Mouse (Mus musculus): ENCODE results near the gene Lztfl1. TPM values are rescaled to one million over a fixed set of nuclear protein-coding genes. Genes with fewer than 3 reads are reported as not detected.
"Not testable (repeated sequence)": the region's sequence is repeated elsewhere in the genome, so short reads cannot be mapped to it uniquely, and the experiment has no call there.

Gene Lztfl1
- 55.4 and 57.0 TPM in 2 replicates for polyA plus RNA-seq (2015; fragmentation: Nextera tagmentation; extraction: Ambion mirVana)

- Histone ChIP-seq H3K27ac (replicated peaks) (peak within 1 kb of the TSS; percentile 67; the same call in 1 of the 2 replicates), H3K9me3 (no peaks in the 10 kb centered on the region), H3K36me3 (peaks cover under 1% of the 10 kb centered on the region; the same call in 1 of the 2 replicates), H3K27me3 (peaks cover 3% of the 10 kb centered on the region), H3K4me2 (peak within 1 kb of the TSS; percentile 73), H3K4me1 (replicated peaks) (peaks cover 20% of the 10 kb centered on the region), H3K4me3 (peak within 1 kb of the TSS; percentile 88), H3K9ac (peak within 1 kb of the TSS; percentile 82)
- peak; percentile 100 for ATAC-seq (ENCODE audit: low read depth)
- WGBS, result under 1% methylated on average over 55 of the region's 55 CpGs
Measured at GRCm38 (mm10) chr9:123717186-123718008, at the start of gene Lztfl1. TSS of gene Lztfl1 (minus strand) at chr9:123717697.

GRCm38 (mm10) chr9:123766996-123767395 lies 49.5 kb upstream of the Lztfl1 start:
- H3K27ac ChIP-seq (replicated peaks), result no peak overlapping the region
- H3K9ac ChIP-seq, result no peak overlapping the region
- H3K4me2 ChIP-seq, result no peak overlapping the region
- no peaks in the 10 kb centered on the region for H3K36me3 ChIP-seq
- H3K27me3 ChIP-seq, result no peaks in the 10 kb centered on the region
- no peak for ATAC-seq (ENCODE audit: low read depth)
- WGBS, result 75% methylated on average over 3 of the region's 3 CpGs
- no peak overlapping the region for H3K4me3 ChIP-seq
- H3K9me3 ChIP-seq, result no peaks in the 10 kb centered on the region
- no peaks in the 10 kb centered on the region for H3K4me1 ChIP-seq (replicated peaks)

- Histone ChIP-seq H3K36me3 (no peaks in the 10 kb centered on the region), H3K9me3 (no peaks in the 10 kb centered on the region), H3K4me1 (replicated peaks) (no peaks in the 10 kb centered on the region), H3K4me3 (no peak overlapping the region), H3K4me2 (no peak overlapping the region), H3K27me3 (no peaks in the 10 kb centered on the region), H3K9ac (no peak overlapping the region), H3K27ac (replicated peaks) (no peak overlapping the region)
- no peak for ATAC-seq (ENCODE audit: low read depth)
- WGBS, result 88% methylated on average over 3 of the region's 3 CpGs
Measured at GRCm38 (mm10) chr9:123763771-123764170, 46.3 kb upstream of the Lztfl1 start.

- Histone ChIP-seq H3K9ac (no peak overlapping the region), H3K9me3 (no peaks in the 10 kb centered on the region), H3K36me3 (no peaks in the 10 kb centered on the region), H3K4me2 (no peak overlapping the region), H3K27ac (replicated peaks) (no peak overlapping the region), H3K27me3 (no peaks in the 10 kb centered on the region), H3K4me1 (replicated peaks) (no peaks in the 10 kb centered on the region), H3K4me3 (no peak overlapping the region)
- 90% methylated on average over 4 of the region's 4 CpGs for WGBS
- ATAC-seq (ENCODE audit: low read depth), result no peak
Measured at GRCm38 (mm10) chr9:123762886-123763285, 45.4 kb upstream of the Lztfl1 start.

- no peaks in the 10 kb centered on the region for H3K9me3 ChIP-seq
- 87% methylated on average over 3 of the region's 3 CpGs for WGBS
- H3K4me3 ChIP-seq, result no peak overlapping the region
- H3K27ac ChIP-seq (replicated peaks), result no peak overlapping the region
- no peak overlapping the region for H3K9ac ChIP-seq
- no peaks in the 10 kb centered on the region for H3K27me3 ChIP-seq
- no peak overlapping the region for H3K4me2 ChIP-seq
- no peaks in the 10 kb centered on the region for H3K36me3 ChIP-seq
- H3K4me1 ChIP-seq (replicated peaks), result no peaks in the 10 kb centered on the region
- no peak for ATAC-seq (ENCODE audit: low read depth)
Measured at GRCm38 (mm10) chr9:123760806-123761205, 43.3 kb upstream of the Lztfl1 start.

- Histone ChIP-seq H3K27ac (replicated peaks) (no peak overlapping the region), H3K4me2 (no peak overlapping the region), H3K4me3 (no peak overlapping the region), H3K9ac (no peak overlapping the region), H3K27me3 (no peaks in the 10 kb centered on the region), H3K4me1 (replicated peaks) (no peaks in the 10 kb centered on the region), H3K36me3 (no peaks in the 10 kb centered on the region), H3K9me3 (no peaks in the 10 kb centered on the region)
- ATAC-seq (ENCODE audit: low read depth), result no peak
- 81% methylated on average over 4 of the region's 4 CpGs for WGBS
Measured at GRCm38 (mm10) chr9:123758645-123759044, 41.1 kb upstream of the Lztfl1 start.

- no peak overlapping the region for H3K4me3 ChIP-seq
- no peak for ATAC-seq (ENCODE audit: low read depth)
- WGBS, result 87% methylated on average over 1 of the region's 1 CpGs
- H3K4me2 ChIP-seq, result no peak overlapping the region
- H3K27me3 ChIP-seq, result no peaks in the 10 kb centered on the region
- H3K36me3 ChIP-seq, result no peaks in the 10 kb centered on the region
- no peaks in the 10 kb centered on the region for H3K4me1 ChIP-seq (replicated peaks)
- H3K9ac ChIP-seq, result no peak overlapping the region
- no peaks in the 10 kb centered on the region for H3K9me3 ChIP-seq
- no peak overlapping the region for H3K27ac ChIP-seq (replicated peaks)
Measured at GRCm38 (mm10) chr9:123758156-123758555, 40.7 kb upstream of the Lztfl1 start.

- no peak overlapping the region for H3K9ac ChIP-seq
- H3K4me1 ChIP-seq (replicated peaks), result no peaks in the 10 kb centered on the region
- 64% methylated on average over 2 of the region's 2 CpGs for WGBS
- ATAC-seq (ENCODE audit: low read depth), result no peak
- H3K4me3 ChIP-seq, result no peak overlapping the region
- H3K36me3 ChIP-seq, result no peaks in the 10 kb centered on the region
- H3K27ac ChIP-seq (replicated peaks), result no peak overlapping the region
- H3K27me3 ChIP-seq, result no peaks in the 10 kb centered on the region
- no peaks in the 10 kb centered on the region for H3K9me3 ChIP-seq
- H3K4me2 ChIP-seq, result no peak overlapping the region
Measured at GRCm38 (mm10) chr9:123757326-123757725, 39.8 kb upstream of the Lztfl1 start.

GRCm38 (mm10) chr9:123756752-123757151 lies 39.3 kb upstream of the Lztfl1 start:
- Histone ChIP-seq H3K4me2 (no peak overlapping the region), H3K36me3 (no peaks in the 10 kb centered on the region), H3K9me3 (no peaks in the 10 kb centered on the region), H3K27ac (replicated peaks) (no peak overlapping the region), H3K27me3 (no peaks in the 10 kb centered on the region), H3K9ac (no peak overlapping the region), H3K4me3 (no peak overlapping the region), H3K4me1 (replicated peaks) (no peaks in the 10 kb centered on the region)
- no peak for ATAC-seq (ENCODE audit: low read depth)
- WGBS, result 91% methylated on average over 3 of the region's 3 CpGs

GRCm38 (mm10) chr9:123754333-123754732 lies 36.8 kb upstream of the Lztfl1 start:
- Histone ChIP-seq H3K4me2 (no peak overlapping the region), H3K9me3 (no peaks in the 10 kb centered on the region), H3K9ac (no peak overlapping the region), H3K27me3 (no peaks in the 10 kb centered on the region), H3K4me3 (no peak overlapping the region), H3K36me3 (no peaks in the 10 kb centered on the region), H3K4me1 (replicated peaks) (no peaks in the 10 kb centered on the region), H3K27ac (replicated peaks) (no peak overlapping the region)
- WGBS, result 92% methylated on average over 4 of the region's 4 CpGs
- ATAC-seq (ENCODE audit: low read depth), result no peak

- not testable (repeated sequence) for H3K9ac ChIP-seq; H3K4me3 ChIP-seq; ATAC-seq (ENCODE audit: low read depth); H3K9me3 ChIP-seq; H3K27ac ChIP-seq (replicated peaks); H3K4me2 ChIP-seq; H3K4me1 ChIP-seq (replicated peaks); H3K36me3 ChIP-seq; H3K27me3 ChIP-seq
- 89% methylated on average over 8 of the region's 8 CpGs for WGBS
Measured at GRCm38 (mm10) chr9:123749687-123750086, 32.2 kb upstream of the Lztfl1 start.

GRCm38 (mm10) chr9:123740799-123741198 lies 23.3 kb upstream of the Lztfl1 start:
- no peaks in the 10 kb centered on the region for H3K9me3 ChIP-seq
- H3K9ac ChIP-seq, result no peak overlapping the region
- no peak overlapping the region for H3K4me2 ChIP-seq
- H3K27ac ChIP-seq (replicated peaks), result no peak overlapping the region
- ATAC-seq (ENCODE audit: low read depth), result no peak
- WGBS, result 78% methylated on average over 4 of the region's 4 CpGs
- no peak overlapping the region for H3K4me3 ChIP-seq
- H3K27me3 ChIP-seq, result no peaks in the 10 kb centered on the region
- H3K4me1 ChIP-seq (replicated peaks), result no peaks in the 10 kb centered on the region
- no peaks in the 10 kb centered on the region for H3K36me3 ChIP-seq

GRCm38 (mm10) chr9:123734133-123734532 lies 16.6 kb upstream of the Lztfl1 start:
- Histone ChIP-seq H3K27me3 (no peaks in the 10 kb centered on the region), H3K4me2 (no peak overlapping the region), H3K9me3 (no peaks in the 10 kb centered on the region), H3K9ac (no peak overlapping the region), H3K4me1 (replicated peaks) (no peaks in the 10 kb centered on the region), H3K27ac (replicated peaks) (no peak overlapping the region), H3K36me3 (no peaks in the 10 kb centered on the region), H3K4me3 (no peak overlapping the region)
- ATAC-seq (ENCODE audit: low read depth), result no peak
- 95% methylated on average over 3 of the region's 3 CpGs for WGBS
